Mouse (Mus musculus) forebrain, embryonic 10.5 days (tissue): ENCODE results near the gene H2-Q7. TPM values are rescaled to one million over a fixed set of nuclear protein-coding genes. Genes with fewer than 3 reads are reported as not detected.

Experiments used
- DNase-seq: peaks from one replicate; pipeline ENCODE4 v3.0.0-alpha.2; 2017; ENCODE audit warnings: low spot score; ENCODE audit errors: extremely low spot score
- H3K27ac ChIP-seq: fragments of 300-500 bp; sonication (generic); 2 replicates; pipeline ENCODE4 v1.5.1; 2016; ENCODE audit warnings: mild to moderate bottlenecking
- H3K27me3 ChIP-seq: fragments of 300-500 bp; sonication (generic); 2 replicates; pipeline ENCODE4 v1.6.1; 2016; ENCODE audit warnings: mild to moderate bottlenecking; ENCODE audit not compliant: poor library complexity, severe bottlenecking
- H3K36me3 ChIP-seq: fragments of 300-500 bp; sonication (generic); replicated peaks from 2 replicates; pipeline ENCODE4 v1.6.1; 2016; ENCODE audit warnings: mild to moderate bottlenecking, moderate library complexity
- H3K4me1 ChIP-seq: fragments of 300-500 bp; sonication (generic); 2 replicates; pipeline ENCODE4 v1.6.1; 2016
- H3K4me3 ChIP-seq: fragments of 300-500 bp; sonication (generic); 2 replicates; pipeline ENCODE4 v1.5.1; 2016; ENCODE audit warnings: mild to moderate bottlenecking, moderate library complexity
- H3K9me3 ChIP-seq: fragments of 300-500 bp; sonication (generic); 2 replicates; pipeline ENCODE4 v1.6.1; 2016; ENCODE audit warnings: mild to moderate bottlenecking, moderate library complexity
- WGBS: fragments of 180-500 bp; shearing (Covaris S2); methylation state at CpG from one replicate; pipeline ENCODE4 v1.1.7; 2016; 5-methylcytosine and 5-hydroxymethylcytosine counted together
- polyA plus RNA-seq: library from polyadenylated mRNA; unstranded; fragments of >200 nt; fragmentation: Nextera tagmentation; extraction: Ambion mirVana; gene quantifications from 2 replicates; pipeline ENCODE4 v1.2.1, GENCODE M21; 2016

Gene H2-Q7
- polyA plus RNA-seq, 1 experiment from 2014 or later = 18.5 TPM

DNA sequence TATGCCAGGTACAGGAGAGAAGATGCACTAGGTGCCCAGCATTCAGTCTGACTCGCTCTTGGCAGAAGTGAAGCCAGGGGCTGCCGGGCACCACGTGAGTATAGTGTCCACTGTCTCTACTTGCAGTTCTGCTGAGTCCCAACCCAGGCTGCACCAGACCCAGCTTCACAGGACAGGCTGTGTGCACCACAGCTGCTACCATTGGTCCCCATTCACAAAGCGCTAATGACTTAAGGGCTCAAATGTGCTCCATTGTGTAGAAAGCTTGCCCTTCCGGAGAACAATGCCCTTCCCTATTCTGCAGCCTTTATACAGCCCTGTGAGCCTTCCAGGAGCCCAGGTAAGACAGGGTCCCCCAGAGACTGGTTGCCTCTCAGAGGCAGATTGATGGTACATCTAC, 51.4 kb downstream of the H2-Q7 start:
- no peak overlapping the region for H3K27ac ChIP-seq
- H3K4me1 ChIP-seq = peaks cover 10% of the 10 kb centered on the region
- no peak overlapping the region for H3K4me3 ChIP-seq
- no peak for DNase-seq
- no peaks in the 10 kb centered on the region for H3K36me3 ChIP-seq
- no peaks in the 10 kb centered on the region for H3K27me3 ChIP-seq
- no peaks in the 10 kb centered on the region for H3K9me3 ChIP-seq
- 53% methylated on average over 5 of the region's 5 CpGs for WGBS

Other genes starting within 250 kb of the H2-Q7 start
- gene Ltb, start 244.7 kb upstream of the H2-Q7 start, polyA plus RNA-seq = 0.16 and 0.32 TPM in 2 replicates
- gene Tnf, start 237.1 kb upstream of the H2-Q7 start, polyA plus RNA-seq = 0.10 TPM in 1 of 2 replicates, not detected in the other
- not detected in 2 replicates for gene Lta, start 233.8 kb upstream of the H2-Q7 start, polyA plus RNA-seq
- 0.53 TPM in 1 of 2 replicates, not detected in the other for gene Gm16181, start 218.3 kb upstream of the H2-Q7 start, polyA plus RNA-seq
- 7.0 and 7.7 TPM in 2 replicates for gene Atp6v1g2, start 205.5 kb upstream of the H2-Q7 start, polyA plus RNA-seq
- 10.0 and 11.5 TPM in 2 replicates for gene Nfkbil1, start 203.4 kb upstream of the H2-Q7 start, polyA plus RNA-seq
- 757 and 759 TPM in 2 replicates for gene Ddx39b, start 197.4 kb upstream of the H2-Q7 start, polyA plus RNA-seq
- 57.8 and 58.6 TPM in 2 replicates for gene H2-D1, start 176.4 kb upstream of the H2-Q7 start, polyA plus RNA-seq
- not detected in 2 replicates for gene H2-Q1, start 118.8 kb upstream of the H2-Q7 start, polyA plus RNA-seq
- 0.26 and 0.35 TPM in 2 replicates for gene H2-Q2, start 96.9 kb upstream of the H2-Q7 start, polyA plus RNA-seq
- 3.0 and 3.1 TPM in 2 replicates for gene H2-Q4, start 59.5 kb upstream of the H2-Q7 start, polyA plus RNA-seq
- 2.1 and 2.5 TPM in 2 replicates for gene H2-Q6, start 14.3 kb upstream of the H2-Q7 start, polyA plus RNA-seq
- gene H2-Q10, start 30.9 kb downstream of the H2-Q7 start, polyA plus RNA-seq = 0.36 and 0.37 TPM in 2 replicates
- gene Pou5f1, start 66.9 kb downstream of the H2-Q7 start, polyA plus RNA-seq = 0.12 TPM in 1 of 2 replicates, not detected in the other
- gene Tcf19, start 77.7 kb downstream of the H2-Q7 start, polyA plus RNA-seq = 52.2 and 57.1 TPM in 2 replicates
- 21.6 and 26.1 TPM in 2 replicates for gene Cchcr1, start 77.9 kb downstream of the H2-Q7 start, polyA plus RNA-seq
- gene Psors1c2, start 94.0 kb downstream of the H2-Q7 start, polyA plus RNA-seq = 2.2 and 2.6 TPM in 2 replicates
- not detected in 2 replicates for gene Cdsn, start 113.0 kb downstream of the H2-Q7 start, polyA plus RNA-seq
- gene 2300002M23Rik, start 128.3 kb downstream of the H2-Q7 start, polyA plus RNA-seq = not detected in 2 replicates
- gene Sfta2, start 162.4 kb downstream of the H2-Q7 start, polyA plus RNA-seq = not detected in 2 replicates
- not detected in 2 replicates for gene Gm9573, start 187.5 kb downstream of the H2-Q7 start, polyA plus RNA-seq
- gene Mucl3, start 204.5 kb downstream of the H2-Q7 start, polyA plus RNA-seq = 0.12 and 0.14 TPM in 2 replicates
- 19.3 and 20.2 TPM in 2 replicates for gene Vars2, start 228.4 kb downstream of the H2-Q7 start, polyA plus RNA-seq
- 59.3 and 62.3 TPM in 2 replicates for gene Gtf2h4, start 234.6 kb downstream of the H2-Q7 start, polyA plus RNA-seq